Mouse (Mus musculus): ENCODE results near the gene Herc3.
"Not testable (repeated sequence)": the region's sequence is repeated elsewhere in the genome, so short reads cannot be mapped to it uniquely, and the experiment has no call there.

Gene Herc3

GRCm38 (mm10) chr6:58862446-58862993 is 31.3 kb downstream of the Herc3 start:
- DNase-seq = no peak

- DNase-seq = no peak
These were observed 32.5 kb downstream of the Herc3 start for GRCm38 (mm10) chr6:58863631-58864235.

- not testable (repeated sequence) for DNase-seq
These were observed 36.6 kb downstream of the Herc3 start for GRCm38 (mm10) chr6:58867858-58868257.

GRCm38 (mm10) chr6:58879572-58879971 is 48.3 kb downstream of the Herc3 start:
- no peak for DNase-seq

- DNase-seq = no peak
These were observed 48.7 kb downstream of the Herc3 start for GRCm38 (mm10) chr6:58879987-58880386.

- DNase-seq = peak; percentile 21
These were observed 49.6 kb downstream of the Herc3 start for GRCm38 (mm10) chr6:58880861-58881260.

- DNase-seq = no peak
These were observed 50.1 kb downstream of the Herc3 start for GRCm38 (mm10) chr6:58881363-58881762.

GRCm38 (mm10) chr6:58882271-58882670 is 51.0 kb downstream of the Herc3 start:
- DNase-seq = no peak

- DNase-seq = no peak
These were observed 58.7 kb downstream of the Herc3 start for GRCm38 (mm10) chr6:58889917-58890316.

- DNase-seq = peak; percentile 8
These were observed 62.0 kb downstream of the Herc3 start for GRCm38 (mm10) chr6:58893307-58893706.

GRCm38 (mm10) chr6:58894994-58895393 is 63.7 kb downstream of the Herc3 start:
- no peak for DNase-seq

- no peak for DNase-seq
These were observed 65.4 kb downstream of the Herc3 start for GRCm38 (mm10) chr6:58896648-58897047.

- no peak for DNase-seq
These were observed 67.8 kb downstream of the Herc3 start for GRCm38 (mm10) chr6:58899076-58899475.

GRCm38 (mm10) chr6:58900536-58900935 is 69.3 kb downstream of the Herc3 start:
- DNase-seq = no peak

GRCm38 (mm10) chr6:58903171-58903570 is 71.9 kb downstream of the Herc3 start:
- peak; percentile 14 for DNase-seq

GRCm38 (mm10) chr6:58904551-58904950 is 73.3 kb downstream of the Herc3 start:
- no peak for DNase-seq

- peak; percentile 9 for DNase-seq
These were observed 75.6 kb downstream of the Herc3 start, which contains the start of gene Nap1l5 for GRCm38 (mm10) chr6:58906852-58907261. Nap1l5 (minus strand) TSS chr6:58907076.

- no peak for DNase-seq
These were observed 76.1 kb downstream of the Herc3 start for GRCm38 (mm10) chr6:58907336-58907735.

- DNase-seq = no peak
These were observed 76.5 kb downstream of the Herc3 start for GRCm38 (mm10) chr6:58907791-58908190.

- no peak for DNase-seq
These were observed 81.6 kb downstream of the Herc3 start for GRCm38 (mm10) chr6:58912842-58913241.

GRCm38 (mm10) chr6:58913551-58913950 is 82.3 kb downstream of the Herc3 start:
- DNase-seq = no peak

- no peak for DNase-seq
These were observed 82.7 kb downstream of the Herc3 start for GRCm38 (mm10) chr6:58913971-58914370.

GRCm38 (mm10) chr6:58916498-58916897 is 85.2 kb downstream of the Herc3 start:
- no peak for DNase-seq

GRCm38 (mm10) chr6:58920735-58921134 is 89.5 kb downstream of the Herc3 start:
- DNase-seq = no peak

GRCm38 (mm10) chr6:58921623-58922022 is 90.4 kb downstream of the Herc3 start:
- DNase-seq = no peak
